Mouse (Mus musculus) stomach, postnatal 0 days (tissue): ENCODE data around the gene Gm12117. TPM values are rescaled to one million over a fixed set of nuclear protein-coding genes. Genes with fewer than 3 reads are reported as not detected.

Source experiments
- ATAC-seq: fragments of 200-750 bp; cut with Nextera tagmentation; 2 replicates; pipeline ENCODE4 v1.8.0; 2017; ENCODE audit not compliant: low FRiP score, low TSS enrichment
- DNase-seq: peaks from one replicate; pipeline ENCODE4 v3.0.0-alpha.2; 2016; ENCODE audit warnings: low spot score
- H3K27ac ChIP-seq: fragments of 300-500 bp; sonication (generic); replicated peaks from 2 replicates; pipeline ENCODE4 v1.5.1; 2014; ENCODE audit warnings: mild to moderate bottlenecking, control low read depth
- H3K27me3 ChIP-seq: fragments of 300-500 bp; sonication (generic); 2 replicates; pipeline ENCODE4 v1.6.1; 2014; ENCODE audit warnings: low read length; ENCODE audit not compliant: control insufficient read depth, insufficient read depth
- H3K36me3 ChIP-seq: fragments of 300-500 bp; sonication (generic); 2 replicates; pipeline ENCODE4 v1.6.1; 2014; ENCODE audit warnings: low read length, mixed read lengths; ENCODE audit not compliant: control insufficient read depth, insufficient read depth
- H3K4me1 ChIP-seq: fragments of 300-500 bp; sonication (generic); replicated peaks from 2 replicates; pipeline ENCODE4 v1.6.1; 2014; ENCODE audit warnings: antibody characterized with exemption; ENCODE audit not compliant: control insufficient read depth, insufficient read depth
- H3K4me2 ChIP-seq: fragments of 300-500 bp; sonication (generic); replicated peaks from 2 replicates; pipeline ENCODE4 v1.6.1; 2014; ENCODE audit warnings: low read depth, mild to moderate bottlenecking, control low read depth, moderate library complexity
- H3K4me3 ChIP-seq: fragments of 300-500 bp; sonication (generic); 2 replicates; pipeline ENCODE4 v1.5.1; 2014; ENCODE audit warnings: low read depth, low read length, control low read depth
- H3K9ac ChIP-seq: fragments of 300-500 bp; sonication (generic); 2 replicates; pipeline ENCODE4 v1.6.1; 2014; ENCODE audit warnings: mild to moderate bottlenecking, low read length, control low read depth, mixed read lengths
- H3K9me3 ChIP-seq: fragments of 300-500 bp; sonication (generic); 2 replicates; pipeline ENCODE4 v1.6.1; 2016; ENCODE audit warnings: low read length; ENCODE audit not compliant: control insufficient read depth
- CTCF ChIP-seq: IDR thresholded peaks from 2 replicates; pipeline ENCODE4 v1.5.1; 2016; ENCODE audit warnings: antibody characterized with exemption, low read depth, mild to moderate bottlenecking, moderate library complexity
- EP300 ChIP-seq: optimal IDR thresholded peaks from 2 replicates; pipeline ENCODE3; 2016; ENCODE audit warnings: antibody characterized with exemption
- WGBS: fragments of 180-500 bp; shearing (Covaris S2); extraction: QIAGEN DNeasy Blood & Tissue Kit; methylation state at CpG from one replicate; pipeline ENCODE4 v1.1.7; 2014; 5-methylcytosine and 5-hydroxymethylcytosine counted together
- polyA plus RNA-seq: library from polyadenylated mRNA; unstranded; fragments of >200 nt; fragmentation: Nextera tagmentation; extraction: Ambion mirVana; gene quantifications from 2 replicates; pipeline ENCODE4 v1.2.1, GENCODE M21; 2015

The Gm12117 gene
- not detected in 2 replicates for polyA plus RNA-seq

DNA sequence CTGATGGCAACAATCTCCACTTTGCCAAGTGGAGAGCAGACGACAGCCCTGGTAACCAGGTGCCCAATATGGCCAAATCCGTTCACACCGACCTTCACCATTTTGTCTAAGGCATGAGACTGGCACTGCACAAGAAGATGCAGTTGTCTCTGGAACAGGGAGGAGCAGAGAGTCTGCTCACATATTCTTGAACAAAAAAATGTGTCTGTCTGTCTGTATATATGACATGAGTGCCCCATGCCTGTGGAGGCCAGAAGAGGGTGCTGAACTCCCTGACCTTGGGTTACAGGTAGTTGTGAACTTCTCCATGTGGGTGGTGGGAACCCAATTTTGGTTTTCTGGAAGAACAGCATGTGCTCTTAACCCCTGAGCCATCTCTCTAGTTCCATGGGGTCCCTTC lies at the start of gene Gm12117:
TSS of gene Gm12117 (minus strand) at position 101 of the 400 bp plus-strand sequence.
- ATAC-seq (no peak), DNase-seq (no peak)
- no peak within 1 kb of the TSS for H3K9ac ChIP-seq
- H3K27ac ChIP-seq, result no peak within 1 kb of the TSS
- 96% methylated on average over 3 of the region's 3 CpGs for WGBS
- TF ChIP-seq EP300, result no peak
- TF ChIP-seq CTCF, result no peak
- no peaks in the 10 kb centered on the region for H3K27me3 ChIP-seq
- no peaks in the 10 kb centered on the region for H3K9me3 ChIP-seq
- no peak within 1 kb of the TSS for H3K4me3 ChIP-seq
- no peak within 1 kb of the TSS for H3K4me2 ChIP-seq
- H3K36me3 ChIP-seq, result no peaks in the 10 kb centered on the region
- H3K4me1 ChIP-seq, result no peaks in the 10 kb centered on the region

DNA sequence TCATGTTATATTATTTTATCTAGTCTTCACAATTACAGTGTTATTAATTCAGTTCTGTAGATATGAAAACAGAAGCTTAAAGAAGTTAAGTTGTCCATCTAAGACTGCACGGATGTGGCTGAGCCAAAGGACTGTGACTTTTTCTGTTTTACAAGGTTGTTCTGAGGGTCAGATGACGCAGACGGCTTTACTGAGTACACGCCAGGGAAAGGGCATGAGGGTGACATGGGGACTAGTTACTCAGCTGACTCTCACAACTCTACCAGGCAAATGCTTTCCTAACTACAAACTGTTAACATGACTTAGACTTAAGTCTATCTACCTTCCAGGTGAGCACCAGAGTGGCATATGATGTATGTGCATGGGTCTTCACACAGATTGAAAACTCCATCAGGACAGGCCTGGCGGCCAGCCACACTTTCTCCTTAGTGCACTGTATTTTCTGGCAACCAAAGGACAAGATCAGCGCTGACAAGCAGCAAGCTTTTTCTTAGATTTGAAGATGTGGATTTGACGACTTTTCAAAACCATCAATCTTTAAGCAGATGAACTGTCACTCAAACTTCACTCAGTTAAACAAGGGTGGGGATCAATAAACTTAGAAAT lies 42.6 kb upstream of the Gm12117 start:
- Histone ChIP-seq H3K27me3 (no peaks in the 10 kb centered on the region), H3K4me3 (no peak overlapping the region), H3K27ac (no peak overlapping the region), H3K9ac (no peak overlapping the region), H3K36me3 (no peaks in the 10 kb centered on the region), H3K4me1 (no peaks in the 10 kb centered on the region), H3K9me3 (no peaks in the 10 kb centered on the region), H3K4me2 (no peak overlapping the region)
- DNase-seq, result no peak
- ATAC-seq, result no peak
- TF ChIP-seq EP300, result no peak
- no peak for TF ChIP-seq CTCF
- 73% methylated on average over 7 of the region's 7 CpGs for WGBS

DNA sequence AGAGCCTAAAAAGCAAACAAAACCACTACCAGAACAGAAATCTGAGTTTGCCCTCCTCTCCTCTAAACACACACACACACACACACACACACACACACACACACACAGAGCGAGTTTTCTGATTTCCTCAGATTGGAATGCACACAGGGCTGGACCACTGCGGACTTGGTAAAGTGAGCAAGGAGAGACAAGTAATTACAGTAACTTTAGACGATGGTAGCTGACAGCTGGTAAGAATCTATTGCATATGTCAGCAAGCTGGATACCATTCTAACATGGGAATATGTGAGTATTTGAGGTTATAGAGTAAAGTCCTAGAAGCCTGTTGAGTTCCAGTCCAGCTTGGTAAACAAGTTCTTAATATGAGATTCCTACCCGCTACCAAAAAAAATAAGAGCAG lies 33.0 kb upstream of the Gm12117 start:
- Histone ChIP-seq H3K4me1 (no peaks in the 10 kb centered on the region), H3K4me2 (no peak overlapping the region), H3K9ac (no peak overlapping the region), H3K36me3 (no peaks in the 10 kb centered on the region), H3K27me3 (no peaks in the 10 kb centered on the region), H3K9me3 (no peaks in the 10 kb centered on the region), H3K27ac (no peak overlapping the region), H3K4me3 (no peak overlapping the region)
- 35% methylated on average over 4 of the region's 4 CpGs for WGBS
- ATAC-seq (no peak), DNase-seq (no peak)
- no peak for TF ChIP-seq CTCF
- no peak for TF ChIP-seq EP300

DNA sequence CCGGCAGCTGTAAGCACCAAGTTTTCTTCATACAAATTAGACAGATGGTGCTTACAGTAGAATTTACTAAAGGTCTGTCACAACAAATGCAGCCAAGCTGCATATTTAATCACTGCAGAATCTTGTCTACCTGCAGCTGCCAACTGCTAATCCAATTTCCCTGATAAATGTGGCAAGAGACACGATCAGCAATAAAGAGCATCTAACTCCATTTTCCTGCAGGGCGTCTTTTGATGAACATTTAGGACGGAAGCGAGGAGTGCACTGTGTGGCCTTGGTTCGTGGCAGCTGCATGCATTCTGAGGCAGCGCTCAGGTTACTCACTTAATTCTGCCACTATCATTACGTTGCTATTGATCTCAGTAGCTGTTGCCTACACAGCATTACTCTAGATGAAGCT lies 24.3 kb upstream of the Gm12117 start:
- ATAC-seq (no peak), DNase-seq (no peak)
- Histone ChIP-seq H3K27me3 (no peaks in the 10 kb centered on the region), H3K36me3 (no peaks in the 10 kb centered on the region), H3K9ac (no peak overlapping the region), H3K4me2 (no peak overlapping the region), H3K9me3 (no peaks in the 10 kb centered on the region), H3K4me3 (no peak overlapping the region), H3K4me1 (no peaks in the 10 kb centered on the region), H3K27ac (no peak overlapping the region)
- TF ChIP-seq EP300, result no peak
- no peak for TF ChIP-seq CTCF
- WGBS, result 61% methylated on average over 8 of the region's 8 CpGs

DNA sequence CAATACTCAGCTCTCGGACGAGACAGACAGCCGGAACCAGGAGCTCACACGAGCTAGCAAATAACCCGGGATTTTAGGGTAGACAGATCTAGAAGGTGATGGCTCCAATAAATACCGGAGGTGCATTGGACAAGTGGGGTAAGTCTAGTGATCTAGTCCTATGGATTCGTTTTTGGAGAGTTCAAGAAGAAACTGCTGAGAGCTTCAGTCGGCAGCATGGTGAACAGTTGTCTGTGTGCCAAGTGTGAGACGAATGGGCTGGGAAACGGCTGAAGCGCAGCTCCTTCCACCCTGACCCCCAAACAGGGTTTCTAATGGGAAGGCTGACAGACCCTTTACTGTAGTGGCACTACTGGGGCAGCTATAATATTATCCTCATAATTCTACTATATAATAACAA lies 22.8 kb upstream of the Gm12117 start:
- no peak for TF ChIP-seq EP300
- TF ChIP-seq CTCF, result no peak
- no peak overlapping the region for H3K9ac ChIP-seq
- WGBS, result 70% methylated on average over 11 of the region's 11 CpGs
- DNase-seq (no peak), ATAC-seq (no peak)
- no peaks in the 10 kb centered on the region for H3K27me3 ChIP-seq
- H3K4me2 ChIP-seq, result no peak overlapping the region
- no peaks in the 10 kb centered on the region for H3K9me3 ChIP-seq
- no peak overlapping the region for H3K27ac ChIP-seq
- H3K4me3 ChIP-seq, result no peak overlapping the region
- no peaks in the 10 kb centered on the region for H3K36me3 ChIP-seq
- H3K4me1 ChIP-seq, result no peaks in the 10 kb centered on the region

DNA sequence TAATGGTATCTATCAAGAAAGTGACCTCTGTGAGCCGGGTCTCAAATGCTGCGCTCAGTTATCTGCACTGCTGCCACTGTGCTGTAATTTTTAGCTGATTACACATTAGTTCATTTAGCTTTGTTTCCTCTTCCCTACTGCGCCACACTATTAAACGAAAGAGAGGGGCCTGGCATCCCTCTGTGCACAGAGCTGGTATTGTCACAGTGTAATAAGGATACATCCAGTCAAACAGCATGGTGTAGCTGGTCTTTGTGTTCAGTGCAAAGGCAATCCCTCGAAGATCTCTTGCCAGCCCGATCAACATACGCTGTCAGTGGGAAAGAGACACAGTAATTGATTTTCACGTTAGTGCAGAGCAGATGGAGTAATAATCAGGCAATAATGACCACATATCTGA lies 20.6 kb upstream of the Gm12117 start:
- no peak overlapping the region for H3K4me2 ChIP-seq
- H3K9ac ChIP-seq, result no peak overlapping the region
- ATAC-seq, result no peak
- no peaks in the 10 kb centered on the region for H3K9me3 ChIP-seq
- WGBS, result 64% methylated on average over 8 of the region's 8 CpGs
- no peaks in the 10 kb centered on the region for H3K27me3 ChIP-seq
- no peak overlapping the region for H3K27ac ChIP-seq
- H3K36me3 ChIP-seq, result no peaks in the 10 kb centered on the region
- H3K4me3 ChIP-seq, result no peak overlapping the region
- DNase-seq, result no peak
- H3K4me1 ChIP-seq, result no peaks in the 10 kb centered on the region
- TF ChIP-seq EP300, result no peak
- TF ChIP-seq CTCF, result no peak
